Mouse (Mus musculus) left cerebral cortex, adult 6 months (tissue): ENCODE measurements around the gene Tnfsf11. TPM values are rescaled to one million over a fixed set of nuclear protein-coding genes. Genes with fewer than 3 reads are reported as not detected.

Experiments used
- long read RNA-seq, 2 experiments: library from polyadenylated mRNA; unstranded; transcript quantifications; one replicate each; pipeline ENCODE4 v2.0.0; 2019 to 2020
- polyA plus RNA-seq: library from polyadenylated mRNA; unstranded; fragments of <200 nt; fragmentation: Nextera tagmentation; gene quantifications from 2 replicates; pipeline ENCODE4 v1.2.3, GENCODE M21; 2021

Gene Tnfsf11
- polyA plus RNA-seq: not detected in 2 replicates
- long read RNA-seq, experiment 1: 0 reads
- long read RNA-seq, experiment 2: 0 reads

GRCm38 (mm10) chr14:78307286-78308237 is at the start of gene Tnfsf11:
Gene Tnfsf11 (minus strand): TSS chr14:78308043.

Other genes with a start within 250 kb of the Tnfsf11 start
- gene Fam216b, start 219.0 kb downstream of the Tnfsf11 start, polyA plus RNA-seq: 0.51 and 0.53 TPM in 2 replicates
- 16.7 and 24.9 TPM in 2 replicates for gene Akap11, start 228.8 kb upstream of the Tnfsf11 start, polyA plus RNA-seq